7 mouse cellular contexts compared by ENCODE assay signal in genomic region chr9:118487636-118488035, GRCm38 (mm10). TPM values are rescaled to one million over a fixed set of nuclear protein-coding genes. Genes with fewer than 3 reads are reported as not detected.
DNase-seq lines count a peak whose midpoint lies in the region; ATAC-seq and TF ChIP-seq lines count a peak whose summit lies in the region.

No protein-coding gene starts in this region.

- no peaks in the 10 kb centered on the region for H3K36me3 ChIP-seq in embryonic facial prominence, embryonic 15.5 days
- no peaks in the 10 kb centered on the region for H3K36me3 ChIP-seq in intestine, embryonic 15.5 days
- no peaks in the 10 kb centered on the region for H3K36me3 ChIP-seq in neural tube, embryonic 15.5 days
- no peaks in the 10 kb centered on the region for H3K36me3 ChIP-seq in thymus, adult 2 months (ENCODE audit: control insufficient read depth, insufficient read depth, low read length)

- H3K4me1 ChIP-seq in embryonic facial prominence, embryonic 15.5 days = peaks cover 29% of the 10 kb centered on the region
- peaks cover 21% of the 10 kb centered on the region for H3K4me1 ChIP-seq in intestine, embryonic 15.5 days (replicated peaks)
- peaks cover 24% of the 10 kb centered on the region for H3K4me1 ChIP-seq in neural tube, embryonic 15.5 days
- peaks cover 11% of the 10 kb centered on the region for H3K4me1 ChIP-seq in thymus, adult 2 months (replicated peaks; ENCODE audit: control insufficient read depth, insufficient read depth, low read length)

- H3K9ac ChIP-seq in embryonic facial prominence, embryonic 15.5 days = no peak overlapping the region
- no peak overlapping the region for H3K9ac ChIP-seq in intestine, embryonic 15.5 days
- no peak overlapping the region for H3K9ac ChIP-seq in neural tube, embryonic 15.5 days (replicated peaks)

- WGBS in embryonic facial prominence, embryonic 15.5 days = under 1% methylated on average over 22 of the region's 22 CpGs
- under 1% methylated on average over 22 of the region's 22 CpGs for WGBS in intestine, embryonic 15.5 days
- WGBS in neural tube, embryonic 15.5 days = 2% methylated on average over 22 of the region's 22 CpGs
- 2% methylated on average over 22 of the region's 22 CpGs for WGBS in thymus, adult 2 months

- no peaks in the 10 kb centered on the region for H3K9me3 ChIP-seq in embryonic facial prominence, embryonic 15.5 days (replicated peaks)
- H3K9me3 ChIP-seq in intestine, embryonic 15.5 days = no peaks in the 10 kb centered on the region
- no peaks in the 10 kb centered on the region for H3K9me3 ChIP-seq in neural tube, embryonic 15.5 days (replicated peaks)

- TF ChIP-seq POLR2A in thymus, adult 2 months (IDR thresholded peaks at IDR 0.05; ENCODE audit: control insufficient read depth, extremely low read depth, insufficient read depth, low read length, poor library complexity) = no peak

- no peak overlapping the region for H3K27ac ChIP-seq in left cerebral cortex, adult 2 months
- H3K27ac ChIP-seq in embryonic facial prominence, embryonic 15.5 days (replicated peaks) = no peak overlapping the region
- no peak overlapping the region for H3K27ac ChIP-seq in intestine, embryonic 15.5 days
- H3K27ac ChIP-seq in neural tube, embryonic 15.5 days (replicated peaks) = no peak overlapping the region
- no peak overlapping the region for H3K27ac ChIP-seq in thymus, adult 2 months (ENCODE audit: control insufficient read depth, insufficient read depth, low read length)

- no peak for ATAC-seq in embryonic facial prominence, embryonic 15.5 days (ENCODE audit: insufficient number of reproducible peaks, low FRiP score, low TSS enrichment, low read depth)
- ATAC-seq in intestine, embryonic 15.5 days = no peak
- ATAC-seq in neural tube, embryonic 15.5 days (ENCODE audit: low FRiP score) = no peak

- peak overlapping the region; percentile 24 for H3K4me3 ChIP-seq in left cerebral cortex, adult 2 months
- peak overlapping the region; percentile 34 for H3K4me3 ChIP-seq in embryonic facial prominence, embryonic 15.5 days (replicated peaks)
- H3K4me3 ChIP-seq in intestine, embryonic 15.5 days (replicated peaks) = peak overlapping the region; percentile 34
- peak overlapping the region; percentile 17 for H3K4me3 ChIP-seq in neural tube, embryonic 15.5 days (replicated peaks)
- no peak overlapping the region for H3K4me3 ChIP-seq in thymus, adult 2 months (ENCODE audit: control insufficient read depth, insufficient read depth, low read length)

- peaks cover 77% of the 10 kb centered on the region for H3K27me3 ChIP-seq in embryonic facial prominence, embryonic 15.5 days
- H3K27me3 ChIP-seq in intestine, embryonic 15.5 days (replicated peaks) = peaks cover 47% of the 10 kb centered on the region
- peaks cover 76% of the 10 kb centered on the region for H3K27me3 ChIP-seq in neural tube, embryonic 15.5 days (replicated peaks)
- peaks cover 13% of the 10 kb centered on the region for H3K27me3 ChIP-seq in thymus, adult 2 months (ENCODE audit: control insufficient read depth, insufficient read depth, low read length)

- H3K4me2 ChIP-seq in embryonic facial prominence, embryonic 15.5 days (replicated peaks) = peak overlapping the region; percentile 55
- peak overlapping the region; percentile 77 for H3K4me2 ChIP-seq in intestine, embryonic 15.5 days (replicated peaks)
- H3K4me2 ChIP-seq in neural tube, embryonic 15.5 days = peak overlapping the region; percentile 55

- intact Hi-C loops in left cerebral cortex, adult 2 months (cut with DNase I) = no loop called here

- TF ChIP-seq CTCF in left cerebral cortex, adult 2 months (IDR thresholded peaks at IDR 0.05) = no peak
- no peak for TF ChIP-seq CTCF in thymus, adult 2 months (IDR thresholded peaks at IDR 0.05; ENCODE audit: borderline replicate concordance, control insufficient read depth, extremely low read depth, insufficient read depth, low read length, poor library complexity)

- no peak for DNase-seq in left cerebral cortex, adult 2 months (ENCODE audit: extremely low spot score in 1 of 2, low spot score in 2 of 2)
- no peak for DNase-seq in left cerebral cortex, adult 11 months (ENCODE audit: low spot score)
- no peak for DNase-seq in layer of hippocampus, postnatal 10 days (ENCODE audit: low spot score in 2 of 2)
- DNase-seq in thymus, adult 2 months = no peak

RNA-seq across cellular contexts. Expression of gene Eomes, which starts 9.6 kb away (rescaled TPM):
- total RNA-seq in left cerebral cortex, adult 2 months (2021) = under 1 TPM in 1 of 2 experiments, not detected in 1; 0.16 TPM
- not detected in 2 replicates for polyA plus RNA-seq in embryonic facial prominence, embryonic 15.5 days (2015; fragmentation: Nextera tagmentation; extraction: Ambion mirVana)
- polyA plus RNA-seq in intestine, embryonic 15.5 days (2015; fragmentation: Nextera tagmentation; extraction: Ambion mirVana) = 0.13 and 0.18 TPM in 2 replicates
- 0.06 TPM in 1 of 2 replicates, not detected in the other for polyA plus RNA-seq in neural tube, embryonic 15.5 days (2015; fragmentation: Nextera tagmentation; extraction: Ambion mirVana)
- total RNA-seq in layer of hippocampus, postnatal 10 days (2021) = 1 to 10 TPM; 5.2 to 6.1 TPM
- 0.78 and 1.4 TPM in 2 replicates for polyA plus RNA-seq in thymus, adult 2 months (2012; rRNA removed)

RNA-seq across cellular contexts. Expression of gene Golga4, which starts 18.4 kb away (rescaled TPM):
- total RNA-seq in left cerebral cortex, adult 2 months (2021) = 100 to 1,000 TPM; 108 to 110 TPM
- 50.3 and 51.3 TPM in 2 replicates for polyA plus RNA-seq in embryonic facial prominence, embryonic 15.5 days (2015; fragmentation: Nextera tagmentation; extraction: Ambion mirVana)
- 59.5 and 61.6 TPM in 2 replicates for polyA plus RNA-seq in intestine, embryonic 15.5 days (2015; fragmentation: Nextera tagmentation; extraction: Ambion mirVana)
- 44.4 and 45.2 TPM in 2 replicates for polyA plus RNA-seq in neural tube, embryonic 15.5 days (2015; fragmentation: Nextera tagmentation; extraction: Ambion mirVana)
- 10 to 100 TPM; 67.3 to 76.7 TPM for total RNA-seq in layer of hippocampus, postnatal 10 days (2021)
- polyA plus RNA-seq in thymus, adult 2 months (2012; rRNA removed) = 16.2 and 19.4 TPM in 2 replicates
